Mouse (Mus musculus) limb, embryonic 12.5 days (tissue): ENCODE measurements at regions not wholly inside any gene's neighbourhood (a gene's known extent, or its start where the extent isn't known, plus 50 kb on each side); places are given as distances from the start of the nearest gene placed in this dataset. TPM values are rescaled to one million over a fixed set of nuclear protein-coding genes. Genes with fewer than 3 reads are reported as not detected.

Experiments used
- ATAC-seq: fragments of 200-750 bp; cut with Nextera tagmentation; 2 replicates; pipeline ENCODE4 v1.8.0; 2017; ENCODE audit warnings: low read depth, moderate TSS enrichment; ENCODE audit not compliant: insufficient number of reproducible peaks, insufficient read depth, low FRiP score, low TSS enrichment
- H3K27ac ChIP-seq: fragments of 300-500 bp; sonication (generic); 2 replicates; pipeline ENCODE4 v1.5.1; 2016; ENCODE audit warnings: mild to moderate bottlenecking, moderate library complexity
- H3K27me3 ChIP-seq: fragments of 300-500 bp; sonication (generic); 2 replicates; pipeline ENCODE4 v1.6.1; 2016; ENCODE audit warnings: mild to moderate bottlenecking, moderate library complexity
- H3K36me3 ChIP-seq: fragments of 300-500 bp; sonication (generic); 2 replicates; pipeline ENCODE4 v1.6.1; 2016; ENCODE audit warnings: mild to moderate bottlenecking, moderate library complexity
- H3K4me1 ChIP-seq: fragments of 300-500 bp; sonication (generic); replicated peaks from 2 replicates; pipeline ENCODE4 v1.6.1; 2016
- H3K4me2 ChIP-seq: fragments of 300-500 bp; sonication (generic); 2 replicates; pipeline ENCODE4 v1.6.1; 2016; ENCODE audit warnings: mild to moderate bottlenecking, moderate library complexity
- H3K4me3 ChIP-seq: fragments of 300-500 bp; sonication (generic); replicated peaks from 2 replicates; pipeline ENCODE4 v1.5.1; 2016; ENCODE audit warnings: mild to moderate bottlenecking
- H3K9ac ChIP-seq: fragments of 300-500 bp; sonication (generic); replicated peaks from 2 replicates; pipeline ENCODE4 v1.6.1; 2016; ENCODE audit warnings: mild to moderate bottlenecking, moderate library complexity
- H3K9me3 ChIP-seq: fragments of 300-500 bp; sonication (generic); 2 replicates; pipeline ENCODE4 v1.6.1; 2016; ENCODE audit warnings: mild to moderate bottlenecking, moderate library complexity
- WGBS: fragments of 180-500 bp; shearing (Covaris S2); methylation state at CpG from one replicate; pipeline ENCODE4 v1.1.7; 2016; 5-methylcytosine and 5-hydroxymethylcytosine counted together
- microRNA-seq: library from miRNA; unstranded; fragments of <30 nt; microRNA quantifications from one replicate; pipeline ENCODE4, GENCODE M21; 2017

DNA sequence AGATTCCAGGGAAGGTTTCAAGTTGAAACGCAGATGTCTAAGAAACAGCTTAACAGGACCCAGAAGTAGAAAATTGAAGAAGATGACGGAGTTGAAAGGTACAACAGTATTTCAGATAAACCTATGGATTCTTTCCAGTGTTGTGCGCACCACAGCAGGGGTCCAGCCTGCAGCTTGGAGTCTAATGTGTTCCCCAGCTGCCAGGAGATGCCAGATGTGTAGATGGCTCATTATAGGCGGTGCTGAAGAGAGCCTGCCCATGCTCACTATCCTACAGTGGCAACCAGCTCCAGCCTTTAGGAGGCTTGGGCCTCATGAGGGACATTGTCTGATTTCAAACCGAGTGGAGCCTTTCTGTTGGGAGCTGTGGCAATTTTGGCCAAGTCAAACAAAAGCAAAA, 51.5 kb upstream of the Zfhx3 start:
- H3K4me2 ChIP-seq: no peak overlapping the region
- peaks cover 31% of the 10 kb centered on the region for H3K4me1 ChIP-seq
- H3K9ac ChIP-seq: no peak overlapping the region
- H3K36me3 ChIP-seq: no peaks in the 10 kb centered on the region
- no peaks in the 10 kb centered on the region for H3K27me3 ChIP-seq
- H3K9me3 ChIP-seq: no peaks in the 10 kb centered on the region
- no peak overlapping the region for H3K4me3 ChIP-seq
- peak overlapping the region; percentile 78 for H3K27ac ChIP-seq
- 46% methylated on average over 5 of the region's 5 CpGs for WGBS
- ATAC-seq: no peak

Small RNAs in the stretch of these regions (microRNA-seq; reads per million reads assigned to microRNA genes)
- gene Gm22825 (not detected), gene Gm23646 (not detected)
